Mouse (Mus musculus) cerebellum, adult 11 months (tissue): ENCODE measurements around the gene Fancg.

ENCODE experiments used
- DNase-seq: peaks from one replicate; pipeline ENCODE4 v3.0.0; 2022

Gene Fancg

GRCm38 (mm10) chr4:43010161-43011038, at the start of gene Fancg:
Gene Fancg, minus strand, starts transcription at chr4:43010506.
- DNase-seq: peak; percentile 66

- no peak for DNase-seq
These were observed 49.4 kb upstream of the Fancg start for GRCm38 (mm10) chr4:43059697-43060096.

- DNase-seq: peak; percentile 85
These were observed 48.7 kb upstream of the Fancg start, which contains the start of gene Unc13b for GRCm38 (mm10) chr4:43058753-43059654. Gene Unc13b, plus strand, starts transcription at chr4:43058953.

- DNase-seq: no peak
These were observed 48.1 kb upstream of the Fancg start for GRCm38 (mm10) chr4:43058392-43058752.

- DNase-seq: no peak
These were observed 47.3 kb upstream of the Fancg start for GRCm38 (mm10) chr4:43057654-43058053.

- peak; percentile 53 for DNase-seq
These were observed 42.3 kb upstream of the Fancg start for GRCm38 (mm10) chr4:43052627-43053026.

GRCm38 (mm10) chr4:43047231-43047630, 36.9 kb upstream of the Fancg start:
- peak; percentile 67 for DNase-seq

GRCm38 (mm10) chr4:43046607-43047006, 36.3 kb upstream of the Fancg start:
- no peak for DNase-seq

- peak; percentile 94 for DNase-seq
These were observed 35.5 kb upstream of the Fancg start, which contains the start of gene Fam214b for GRCm38 (mm10) chr4:43045659-43046302. Gene Fam214b, minus strand, starts transcription at chr4:43046220.

- no peak for DNase-seq
These were observed 35.0 kb upstream of the Fancg start for GRCm38 (mm10) chr4:43045285-43045658.

GRCm38 (mm10) chr4:43044673-43045072, 34.4 kb upstream of the Fancg start:
- no peak for DNase-seq

GRCm38 (mm10) chr4:43043644-43044357, 33.5 kb upstream of the Fancg start:
- DNase-seq: no peak

GRCm38 (mm10) chr4:43040881-43041547, 30.7 kb upstream of the Fancg start:
- DNase-seq: no peak

- DNase-seq: peak; percentile 91
These were observed 29.8 kb upstream of the Fancg start for GRCm38 (mm10) chr4:43040114-43040572.

GRCm38 (mm10) chr4:43039609-43040008, 29.3 kb upstream of the Fancg start:
- DNase-seq: no peak

- no peak for DNase-seq
These were observed 28.5 kb upstream of the Fancg start for GRCm38 (mm10) chr4:43038567-43039495.

GRCm38 (mm10) chr4:43037860-43038566, 27.7 kb upstream of the Fancg start:
- DNase-seq: no peak

GRCm38 (mm10) chr4:43036356-43036755, 26.1 kb upstream of the Fancg start:
- peak; percentile 34 for DNase-seq

- no peak for DNase-seq
These were observed 25.5 kb upstream of the Fancg start for GRCm38 (mm10) chr4:43035851-43036250.

- DNase-seq: no peak
These were observed 23.2 kb upstream of the Fancg start for GRCm38 (mm10) chr4:43033481-43033880.
